Mouse (Mus musculus) heart, postnatal 4 days (tissue): ENCODE measurements around the gene Saa1. TPM values are rescaled to one million over a fixed set of nuclear protein-coding genes. Genes with fewer than 3 reads are reported as not detected.
A peak's percentile ranks its signal among the peaks of the same experiment; 100 is the strongest.

Experiments
- DNase-seq: peaks from one replicate; pipeline ENCODE4 v3.0.0; 2021
- total RNA-seq, 2 experiments: library from RNA; stranded (reverse); gene quantifications; 2 replicates each; pipeline ENCODE4 v1.2.3; 2021

The Saa1 gene
- total RNA-seq, 2 experiments from 2014 or later = not detected

DNA sequence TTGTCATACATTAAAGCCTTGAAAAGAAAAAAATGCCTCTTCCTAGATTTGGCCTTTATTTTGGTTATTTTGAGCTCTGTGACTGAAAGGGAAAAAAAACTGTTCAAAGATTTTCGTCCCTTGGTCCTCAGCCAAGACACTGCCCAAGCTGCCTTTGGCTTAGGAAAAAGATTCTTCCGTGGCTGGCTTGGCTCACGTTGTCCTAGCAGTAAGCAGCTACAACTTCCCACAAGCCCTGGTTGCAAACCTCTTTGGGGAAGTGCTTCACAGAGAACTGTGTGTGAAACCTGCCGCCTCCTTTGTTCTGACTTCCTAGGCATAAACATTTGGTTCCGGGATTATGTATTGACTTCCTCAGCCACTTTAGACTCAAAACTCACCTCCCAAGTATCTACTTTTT is 25.9 kb downstream of the Saa1 start:
- peak; percentile 26 for DNase-seq

GRCm38 (mm10) chr7:46715600-46715999 is 27.2 kb downstream of the Saa1 start, which contains the start of gene Saa3:
Saa3 (minus strand) TSS chr7:46715700.
- DNase-seq = no peak

- peak; percentile 69 for DNase-seq
Observed at GRCm38 (mm10) chr7:46714518-46714917, 28.3 kb downstream of the Saa1 start.

- DNase-seq = no peak
Observed at GRCm38 (mm10) chr7:46712250-46712649, 30.5 kb downstream of the Saa1 start.

GRCm38 (mm10) chr7:46710390-46710844 is 32.4 kb downstream of the Saa1 start, which contains the start of gene Saal1:
Saal1 (minus strand) TSS chr7:46710680.
- DNase-seq = peak; percentile 93

DNA sequence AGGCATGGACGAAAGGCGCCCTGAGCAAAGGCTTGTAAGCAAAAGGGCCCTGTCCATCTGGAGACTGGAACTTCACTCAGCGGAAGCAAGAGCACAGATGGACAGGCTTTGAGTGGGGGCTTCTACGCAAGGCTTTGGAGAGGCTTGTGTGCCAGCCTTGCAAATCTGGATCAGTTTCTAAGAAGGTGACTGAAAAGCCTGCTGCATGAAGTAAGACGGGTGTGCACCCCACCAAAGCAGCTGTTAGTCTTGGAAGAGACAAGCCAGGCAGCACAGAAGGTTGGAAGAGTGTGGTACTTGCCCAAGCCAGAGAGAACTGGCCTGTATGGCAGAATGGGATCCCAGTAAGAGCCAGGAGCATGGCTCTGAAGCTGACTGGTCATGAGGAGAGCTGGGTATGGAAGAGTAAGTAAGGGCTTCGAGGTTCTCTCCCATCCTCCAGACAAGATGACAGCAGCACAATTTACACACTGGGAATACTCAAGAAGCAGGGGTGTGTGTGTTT is 42.2 kb downstream of the Saa1 start:
- no peak for DNase-seq

- DNase-seq = no peak
Observed at GRCm38 (mm10) chr7:46696754-46697153, 46.0 kb downstream of the Saa1 start.

Other genes starting within 250 kb of the Saa1 start
- gene Sergef, start 103.2 kb downstream of the Saa1 start, total RNA-seq = 10 to 100 TPM; 10.6 to 11.3 TPM
- not detected for gene Tph1, start 70.4 kb downstream of the Saa1 start, total RNA-seq
- 1 to 10 TPM; 9.2 to 9.9 TPM for gene Saal1, start 32.3 kb downstream of the Saa1 start, total RNA-seq
- not detected for gene Saa3, start 27.3 kb downstream of the Saa1 start, total RNA-seq
- gene Saa4, start 10.4 kb downstream of the Saa1 start, total RNA-seq = not detected
- not detected for gene Saa2, start 8.8 kb upstream of the Saa1 start, total RNA-seq
- 10 to 100 TPM; 12.2 to 12.8 TPM for gene Hps5, start 53.1 kb upstream of the Saa1 start, total RNA-seq
- 10 to 100 TPM; 22.9 to 23.8 TPM for gene Gtf2h1, start 53.1 kb upstream of the Saa1 start, total RNA-seq
- 1,000 to 10,000 TPM; 1,136 TPM for gene Ldha, start 98.5 kb upstream of the Saa1 start, total RNA-seq
- gene Ldhc, start 118.2 kb upstream of the Saa1 start, total RNA-seq = not detected
- 10 to 100 TPM; 87.5 to 92.4 TPM for gene Tsg101, start 177.0 kb upstream of the Saa1 start, total RNA-seq
- gene Uevld, start 215.5 kb upstream of the Saa1 start, total RNA-seq = 10 to 100 TPM; 14.9 to 16.8 TPM
- not detected for gene Gm9999, start 240.6 kb upstream of the Saa1 start, total RNA-seq